Mouse (Mus musculus): ENCODE results near the gene Sptlc3. TPM values are rescaled to one million over a fixed set of nuclear protein-coding genes. Genes with fewer than 3 reads are reported as not detected.

Sptlc3 gene
- total RNA-seq (2015; ENCODE audit: low replicate concordance) (not detected in 2 replicates), total RNA-seq (2017; ENCODE audit: low replicate concordance) (not detected in 2 replicates)

DNA sequence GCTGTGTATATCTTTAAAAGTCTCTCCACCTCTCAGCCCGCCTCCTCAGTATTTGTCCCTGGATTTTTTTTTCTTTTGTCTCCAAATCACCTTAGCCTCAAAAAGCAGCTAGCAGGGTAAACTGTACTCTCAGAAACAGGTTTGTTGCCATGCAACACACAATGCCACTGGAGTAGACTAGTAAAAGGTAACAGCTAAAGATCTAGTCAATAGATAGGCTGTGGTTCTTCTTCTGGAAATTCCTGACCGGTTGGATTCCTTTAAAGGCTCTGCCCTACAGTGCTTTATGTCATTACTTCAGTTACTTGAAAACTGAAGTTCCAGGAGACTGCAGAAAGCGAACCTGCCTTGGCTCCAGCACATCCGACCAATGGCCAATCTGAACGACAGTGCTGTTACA, at the start of gene Sptlc3:
Gene Sptlc3, plus strand, starts transcription at position 78 of the 400 bp plus-strand sequence.
- no peak for ATAC-seq (replicated peaks; ENCODE audit: low FRiP score, poor library complexity, severe bottlenecking)

DNA sequence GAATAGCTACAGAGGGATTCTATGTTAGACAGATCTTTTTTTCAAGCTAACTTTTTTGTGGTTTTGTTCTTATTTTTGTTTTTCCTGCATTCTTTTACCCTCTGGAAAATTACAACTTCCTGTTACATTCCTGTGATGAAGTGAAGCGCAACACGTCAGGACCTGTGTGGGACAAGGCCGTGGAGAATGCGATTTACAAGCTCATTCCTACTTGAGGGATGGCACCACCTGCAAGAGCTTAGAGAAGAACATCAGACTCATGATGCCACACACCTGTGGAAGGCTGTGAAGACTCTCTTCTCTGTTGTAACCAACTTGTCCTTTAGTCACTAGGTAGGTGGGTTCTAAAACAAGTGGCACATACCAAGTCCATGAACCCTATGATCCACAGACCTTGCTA, 26.0 kb upstream of the Sptlc3 start:
- no peak for ATAC-seq (replicated peaks; ENCODE audit: low FRiP score, poor library complexity, severe bottlenecking)

DNA sequence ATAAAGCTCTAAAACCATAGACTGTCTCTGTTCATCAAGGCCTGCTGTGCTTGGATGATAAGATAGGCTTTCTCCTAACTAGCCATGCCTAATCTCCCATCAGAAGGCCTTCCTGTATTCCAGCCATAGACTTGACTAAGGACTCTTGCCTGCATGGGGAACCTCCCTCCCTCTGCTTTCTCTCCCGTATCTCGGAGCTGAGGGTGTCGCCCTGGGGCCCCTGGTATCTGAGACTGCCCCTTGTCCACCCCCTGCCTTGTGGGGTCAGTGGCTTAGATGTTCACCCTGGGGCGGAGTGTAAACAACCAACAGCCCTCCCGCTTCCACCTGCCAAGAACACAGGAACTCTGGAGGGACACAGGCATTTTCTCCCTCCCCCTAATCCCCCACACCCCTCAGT, 5.0 kb upstream of the Sptlc3 start:
- no peak for ATAC-seq (replicated peaks; ENCODE audit: low FRiP score, poor library complexity, severe bottlenecking)

DNA sequence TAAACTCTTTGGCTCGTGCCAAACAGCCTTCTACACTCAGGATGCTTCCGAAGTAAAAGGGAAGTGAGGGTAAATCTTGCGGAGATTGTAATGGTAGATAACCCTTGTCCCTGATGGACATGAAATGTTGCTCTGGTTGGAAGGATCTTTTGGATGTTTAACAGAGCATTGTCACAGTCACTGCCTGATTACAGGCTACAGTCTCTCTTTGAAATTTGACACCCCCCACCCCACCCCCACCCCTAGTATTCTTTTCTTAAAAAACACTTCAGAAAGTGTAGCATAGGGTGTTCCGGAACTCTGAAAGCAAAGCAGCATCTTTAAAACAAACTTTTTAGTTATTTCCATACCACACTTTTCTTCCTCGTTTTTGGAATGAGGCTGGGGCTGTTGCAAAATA, 916 bp downstream of the Sptlc3 start:
- no peak for ATAC-seq (replicated peaks; ENCODE audit: low FRiP score, poor library complexity, severe bottlenecking)

DNA sequence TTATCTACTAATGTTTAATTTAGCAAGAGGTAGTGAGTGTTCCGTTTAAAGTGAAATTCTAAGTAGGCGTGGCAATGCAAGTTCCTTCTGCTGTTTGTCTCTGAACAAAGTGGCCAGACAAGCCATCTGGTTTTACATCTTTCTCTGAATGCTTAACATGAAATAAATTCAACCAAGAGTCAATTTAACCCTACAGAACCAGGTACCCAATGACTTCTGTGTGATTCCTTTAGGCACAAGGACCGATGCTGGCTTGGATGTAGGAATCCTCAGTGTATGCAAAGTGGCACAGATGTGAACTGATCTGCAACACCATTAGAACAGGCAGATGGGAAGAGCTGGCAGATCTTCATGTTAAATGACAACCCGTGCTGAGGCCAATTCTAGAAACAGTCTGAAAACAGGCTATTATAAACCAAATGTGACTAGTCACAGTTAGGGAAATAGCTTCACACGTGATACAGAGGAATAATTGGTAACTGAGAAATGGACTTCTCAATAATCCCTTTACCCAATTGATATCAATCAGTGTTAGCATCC, 68.3 kb downstream of the Sptlc3 start:
- ATAC-seq (replicated peaks; ENCODE audit: low FRiP score, poor library complexity, severe bottlenecking) = no peak

DNA sequence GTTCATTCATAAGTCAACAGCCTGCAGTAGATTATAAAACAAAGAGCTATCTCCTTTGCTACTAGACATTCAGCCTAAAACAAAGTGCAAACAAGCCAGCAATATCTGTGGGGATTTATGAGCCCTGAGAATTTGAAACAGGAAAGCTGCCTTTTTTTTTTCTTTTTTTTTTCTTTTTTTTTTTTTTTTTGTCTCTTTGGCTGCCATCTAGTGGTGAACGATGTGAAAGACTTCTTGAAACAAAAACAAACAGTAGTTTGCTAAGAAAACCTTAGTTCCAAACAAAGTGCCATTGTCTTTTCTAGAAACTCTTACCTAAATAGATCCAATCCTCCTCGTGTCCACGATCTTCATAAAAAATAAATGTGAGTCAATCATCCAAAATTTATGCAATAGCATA, 85.6 kb downstream of the Sptlc3 start:
- ATAC-seq (replicated peaks; ENCODE audit: low FRiP score, poor library complexity, severe bottlenecking) = no peak

DNA sequence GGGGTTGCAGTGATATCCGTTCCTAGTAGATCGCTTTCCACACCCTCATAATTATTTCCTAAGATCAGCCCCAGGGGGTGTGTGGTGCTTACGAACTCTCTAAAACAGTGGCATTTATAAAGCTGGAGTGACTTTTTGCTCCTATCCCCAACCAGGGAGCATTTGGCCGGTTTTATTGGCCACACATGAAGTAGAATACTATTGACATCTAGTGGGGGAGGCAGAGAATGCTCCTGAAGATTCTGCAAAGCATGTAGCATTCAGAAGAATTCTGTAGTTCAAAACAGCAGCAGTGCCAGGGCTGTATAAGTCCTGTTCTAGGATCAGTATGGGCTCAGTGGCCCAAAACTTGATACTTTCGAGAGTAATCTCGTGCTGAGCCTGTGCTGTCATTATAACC, 89.1 kb downstream of the Sptlc3 start:
- ATAC-seq (replicated peaks; ENCODE audit: low FRiP score, poor library complexity, severe bottlenecking) = no peak

DNA sequence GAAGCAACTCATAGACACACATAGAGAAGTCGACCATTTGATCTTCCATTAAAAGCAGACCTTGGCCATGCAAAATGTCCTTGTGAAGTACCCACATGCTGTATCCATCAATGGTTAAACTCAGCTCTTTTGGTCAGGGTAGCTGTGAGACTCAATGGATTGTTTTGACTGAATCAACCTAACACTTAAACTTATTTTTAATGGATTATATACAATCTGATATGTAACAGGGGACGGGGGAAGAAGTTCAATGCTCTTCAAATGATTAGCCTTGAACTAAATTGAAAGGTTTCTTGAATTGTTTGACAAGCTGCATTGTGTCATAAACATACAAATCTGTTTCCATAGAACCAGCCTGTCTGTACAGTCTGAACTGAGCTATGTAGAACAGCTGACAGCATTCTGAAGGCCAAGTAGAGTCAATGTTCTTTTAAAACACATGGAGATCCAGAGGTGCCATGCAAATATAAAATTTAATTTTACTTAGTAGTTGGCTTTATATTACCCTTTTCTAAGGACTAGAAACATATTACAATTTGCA, 94.0 kb downstream of the Sptlc3 start:
- ATAC-seq (replicated peaks; ENCODE audit: low FRiP score, poor library complexity, severe bottlenecking) = no peak

DNA sequence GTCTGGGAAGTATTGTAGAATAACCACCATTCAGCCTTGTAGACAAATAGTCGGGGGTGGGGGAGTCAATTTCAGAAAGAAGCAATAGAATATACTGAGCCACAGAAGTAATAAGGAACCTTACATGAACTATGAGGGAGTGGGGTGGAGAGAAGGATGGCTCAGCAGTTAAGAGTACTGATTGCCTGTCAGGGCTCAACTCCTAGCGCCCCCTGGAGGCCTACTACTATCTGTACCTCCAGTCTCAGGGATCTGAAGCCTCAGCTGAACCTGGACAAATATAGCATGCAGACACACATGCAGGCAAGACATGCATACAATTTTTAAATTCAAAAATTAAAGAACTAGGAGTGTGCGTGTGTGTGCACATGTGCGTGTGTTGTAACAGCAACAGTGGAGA, 96.2 kb downstream of the Sptlc3 start:
- no peak for ATAC-seq (replicated peaks; ENCODE audit: low FRiP score, poor library complexity, severe bottlenecking)

DNA sequence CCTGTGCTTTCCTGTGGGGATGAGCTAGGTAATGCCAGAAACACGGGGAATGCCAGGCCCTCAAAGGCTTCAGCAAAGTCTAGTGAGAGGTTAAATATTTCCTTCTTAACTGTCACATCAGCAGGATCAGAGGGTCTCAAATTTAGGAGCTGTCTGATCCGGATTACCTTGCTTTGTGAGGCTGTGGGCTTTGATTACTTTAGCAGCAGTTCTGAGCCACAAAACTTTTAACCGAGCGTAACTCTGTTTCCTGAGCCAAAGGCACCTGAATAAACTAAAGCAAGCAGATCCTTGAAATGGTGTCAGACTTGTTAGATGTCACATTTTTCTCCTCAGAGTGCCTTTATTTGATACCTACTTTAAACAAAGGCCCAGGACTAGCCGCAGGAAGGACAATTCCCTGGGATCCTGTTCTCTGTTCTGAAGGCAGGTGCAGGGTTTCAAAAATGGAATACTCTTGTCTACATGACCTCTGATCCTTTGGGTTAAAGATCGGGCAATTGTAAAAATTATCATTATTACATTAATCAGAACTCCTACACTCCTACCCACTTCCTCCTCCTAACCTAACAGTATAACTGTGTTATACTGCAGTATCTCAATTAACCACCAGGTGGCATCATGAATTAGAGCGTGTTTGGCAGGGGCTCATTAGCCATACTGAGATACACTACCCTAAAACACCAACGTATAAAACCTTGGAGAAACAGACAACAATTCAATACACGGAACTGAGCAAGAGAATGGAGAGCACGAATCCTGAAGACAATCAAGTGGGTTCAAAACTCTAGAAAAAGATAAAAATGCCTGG, 97.4 kb downstream of the Sptlc3 start:
- ATAC-seq (replicated peaks; ENCODE audit: low FRiP score, poor library complexity, severe bottlenecking) = no peak; the same call in 1 of the 2 replicates

DNA sequence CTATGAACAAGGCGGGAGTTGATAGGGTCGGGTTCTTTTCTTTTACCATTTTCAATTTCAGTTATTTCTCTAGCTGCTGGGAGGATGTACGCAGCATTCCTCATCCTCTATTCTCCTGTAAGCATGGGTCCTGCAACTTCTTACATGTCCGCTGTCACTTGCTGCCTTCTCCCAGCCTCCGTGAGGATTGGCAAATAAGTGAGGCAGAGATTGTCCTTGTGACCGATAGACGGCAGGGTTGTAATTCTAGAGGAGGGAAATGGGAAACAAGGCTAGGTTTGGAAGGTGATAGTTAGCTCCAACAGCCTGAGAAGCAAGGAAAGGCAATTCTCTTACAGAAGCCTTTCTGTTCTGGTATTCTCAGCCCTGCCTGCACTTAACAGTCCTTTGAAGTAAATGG, 98.4 kb downstream of the Sptlc3 start:
- no peak for ATAC-seq (replicated peaks; ENCODE audit: low FRiP score, poor library complexity, severe bottlenecking)

DNA sequence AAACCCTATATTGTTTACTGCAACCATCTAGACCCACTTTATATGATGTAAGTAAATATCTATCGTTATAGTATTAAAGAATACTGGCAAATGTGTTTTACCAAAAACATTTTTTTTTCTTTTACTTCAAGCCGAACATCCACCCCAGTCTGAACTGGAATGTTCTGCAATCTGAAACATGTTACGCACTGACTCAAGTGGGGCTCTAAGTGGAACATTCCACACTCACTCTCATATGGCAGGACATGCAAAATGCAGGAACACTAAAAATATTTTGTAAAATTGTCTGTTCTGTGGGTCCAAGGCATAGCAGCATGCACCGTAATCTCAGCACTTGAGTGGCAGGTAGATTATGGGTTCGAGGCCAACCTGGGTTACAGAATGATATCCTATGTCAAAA, 103.5 kb downstream of the Sptlc3 start:
- ATAC-seq (replicated peaks; ENCODE audit: low FRiP score, poor library complexity, severe bottlenecking) = no peak

DNA sequence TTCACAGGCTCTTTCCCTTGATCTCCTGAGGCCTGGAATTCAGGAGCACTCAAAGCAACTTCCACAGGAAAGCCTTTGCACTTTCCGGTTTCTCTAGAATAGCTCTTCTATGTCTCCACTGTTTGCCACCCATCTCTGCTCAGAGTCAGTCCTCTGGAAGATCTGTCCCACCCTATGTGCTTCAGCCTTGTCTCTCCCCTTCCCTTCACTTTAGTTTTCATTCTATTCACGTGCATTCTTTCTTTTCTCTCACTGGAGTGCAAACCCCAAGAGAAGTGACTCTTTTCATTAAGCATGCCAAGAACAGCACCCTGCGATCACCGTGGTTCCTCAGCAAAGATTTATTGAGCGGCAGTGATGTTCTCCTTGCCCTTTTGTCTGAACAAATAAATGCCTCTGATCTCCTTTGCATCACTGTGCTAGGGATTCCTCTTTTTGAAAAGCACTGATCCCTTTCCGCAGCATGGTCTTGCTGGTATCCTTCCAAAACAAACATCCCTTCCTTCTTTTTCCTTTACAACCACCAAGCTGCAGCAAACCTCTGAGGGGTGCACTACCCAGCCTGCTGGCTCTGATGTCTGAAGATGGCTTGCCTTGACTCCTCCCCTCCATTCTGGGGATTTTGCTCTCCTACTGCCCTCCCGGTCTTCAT, 108.0 kb downstream of the Sptlc3 start:
- no peak for ATAC-seq (replicated peaks; ENCODE audit: low FRiP score, poor library complexity, severe bottlenecking)

DNA sequence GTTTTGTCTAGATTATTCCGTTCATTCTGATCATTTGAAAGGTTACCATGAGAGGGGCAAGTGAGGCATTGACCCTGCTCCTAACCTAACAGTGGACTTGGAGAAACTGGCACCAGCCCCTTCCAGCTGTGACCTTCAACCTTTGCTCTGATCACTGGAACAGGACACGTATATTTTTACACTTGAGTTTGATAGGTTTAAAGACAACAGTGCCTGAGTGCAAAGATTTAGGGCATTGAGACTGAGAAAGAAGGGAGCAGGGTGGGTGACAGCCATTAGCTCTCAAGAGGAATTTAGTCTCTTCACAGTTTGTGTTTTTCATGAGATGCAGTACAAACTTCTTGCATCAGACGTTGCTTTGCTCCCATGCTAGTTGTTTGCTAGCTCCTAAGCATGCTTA, 114.5 kb downstream of the Sptlc3 start:
- ATAC-seq (replicated peaks; ENCODE audit: low FRiP score, poor library complexity, severe bottlenecking) = no peak

DNA sequence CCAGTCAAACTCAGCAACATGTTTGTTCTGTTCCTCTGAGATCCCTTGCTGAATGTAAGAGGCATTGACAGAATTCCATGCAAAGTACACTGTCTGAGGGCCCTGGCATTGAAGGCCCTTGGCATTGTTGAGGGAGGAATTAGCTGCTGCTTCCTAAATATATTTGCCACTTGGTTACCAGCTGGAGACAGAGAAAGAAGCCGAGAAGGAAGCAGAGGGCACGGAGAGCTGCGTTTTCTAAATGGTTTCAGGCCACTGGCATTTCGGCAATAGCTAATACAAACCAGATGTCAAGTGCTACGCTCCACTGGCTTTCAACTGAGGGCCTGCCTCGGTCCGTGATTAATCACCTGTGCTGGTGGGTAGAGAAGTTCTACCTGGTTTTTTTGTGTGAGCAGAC, 115.1 kb downstream of the Sptlc3 start:
- ATAC-seq (replicated peaks; ENCODE audit: low FRiP score, poor library complexity, severe bottlenecking) = no peak

DNA sequence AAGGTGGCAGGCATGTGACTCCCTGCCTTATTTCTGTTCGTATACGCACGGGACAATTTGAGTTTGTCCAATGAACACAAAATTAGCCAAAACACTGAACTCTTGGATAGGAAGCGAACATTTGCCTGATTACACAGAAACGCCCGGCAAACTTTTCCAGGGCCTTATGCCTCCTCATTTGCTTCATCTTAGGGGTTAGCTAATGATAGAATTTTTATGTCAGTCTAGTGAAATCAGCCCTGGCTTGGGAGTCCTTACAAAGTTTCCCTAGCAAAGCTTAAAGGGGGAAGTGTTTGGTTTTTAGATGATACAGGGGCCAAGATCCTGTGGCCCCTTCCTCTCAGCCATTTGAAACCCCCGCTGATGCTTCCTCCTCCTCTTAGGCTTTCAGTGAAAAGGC, 115.5 kb downstream of the Sptlc3 start:
- no peak for ATAC-seq (replicated peaks; ENCODE audit: low FRiP score, poor library complexity, severe bottlenecking)

DNA sequence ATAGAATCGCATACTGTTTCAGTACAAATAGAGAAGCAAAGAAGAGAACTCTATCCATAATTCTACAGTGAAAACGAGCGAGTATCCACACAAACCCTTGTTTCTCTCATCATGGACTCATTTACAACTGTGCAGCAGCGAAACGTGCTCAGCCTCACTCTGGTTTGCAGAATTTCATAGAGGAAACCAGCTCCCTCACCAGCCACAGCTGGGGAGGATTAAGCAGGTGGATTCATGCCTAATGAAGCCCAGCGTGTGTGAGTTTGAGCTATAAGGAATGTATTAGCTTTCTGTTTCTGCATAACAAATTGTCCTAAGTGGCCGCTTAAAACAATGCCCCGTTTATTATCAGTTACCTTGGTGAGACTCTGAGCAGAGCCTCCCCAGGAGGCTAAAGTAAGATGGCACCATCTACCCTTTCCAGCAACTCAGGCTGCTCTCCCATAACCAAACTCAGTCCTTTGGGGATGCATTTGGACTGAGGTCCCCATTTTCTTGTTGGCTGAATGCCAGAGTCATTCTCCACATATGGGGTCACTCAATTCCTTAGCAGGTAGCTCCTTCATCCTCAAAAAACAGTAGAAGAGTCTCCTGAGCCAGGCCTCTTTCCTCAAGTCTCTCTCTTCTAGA, 116.1 kb downstream of the Sptlc3 start:
- ATAC-seq (replicated peaks; ENCODE audit: low FRiP score, poor library complexity, severe bottlenecking) = no peak

DNA sequence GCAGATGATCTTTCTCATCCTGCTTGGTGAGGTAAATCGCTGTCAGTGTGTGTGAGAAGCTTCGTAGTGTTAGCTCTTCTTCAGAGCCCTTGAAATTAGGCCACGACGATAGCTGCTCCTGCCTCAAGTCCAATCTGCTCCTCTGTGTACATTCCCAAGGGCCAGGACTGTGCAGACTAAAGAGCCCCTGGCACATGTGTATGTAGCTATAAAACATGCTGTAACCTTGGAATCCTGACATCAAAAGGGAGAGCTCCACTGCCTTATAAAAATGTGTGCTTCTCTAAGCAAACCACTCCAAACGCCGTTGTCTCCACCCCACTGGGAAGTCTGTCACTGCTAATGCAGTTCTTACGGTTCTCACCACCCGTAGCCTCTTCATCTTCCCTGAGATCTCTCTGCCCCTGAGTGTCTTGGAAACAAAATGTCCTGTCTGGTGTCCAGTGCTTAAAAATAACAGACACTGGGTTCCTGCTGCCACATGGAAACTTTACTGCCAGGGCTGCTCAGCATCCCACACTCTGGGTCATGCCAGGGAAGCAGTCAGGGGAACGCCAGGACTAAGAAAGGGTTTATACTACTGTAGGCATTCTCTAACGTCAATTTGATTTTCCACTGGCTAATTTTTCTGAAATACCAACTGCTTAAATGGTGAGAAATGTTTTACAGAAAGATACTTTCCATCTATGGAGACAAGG, 118.8 kb downstream of the Sptlc3 start:
- no peak for ATAC-seq (replicated peaks; ENCODE audit: low FRiP score, poor library complexity, severe bottlenecking)

DNA sequence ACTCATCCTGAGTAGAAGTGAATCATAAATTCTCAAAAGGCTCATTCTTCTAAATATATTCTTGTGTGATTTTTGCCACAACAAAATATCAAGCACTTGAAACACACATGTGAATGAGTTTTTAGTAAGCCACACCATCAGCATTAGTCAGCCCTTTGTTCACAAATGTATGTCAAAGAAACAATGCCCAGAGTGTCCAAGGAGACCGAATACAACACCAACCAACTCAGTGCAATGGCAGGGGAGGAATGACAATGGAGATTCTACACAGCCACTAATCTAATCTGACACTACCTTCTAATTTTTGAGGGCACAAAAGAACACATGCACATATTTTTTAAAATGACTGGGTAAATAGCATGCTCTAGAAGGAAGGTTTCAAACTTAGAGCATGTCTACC, 132.8 kb downstream of the Sptlc3 start:
- ATAC-seq (replicated peaks; ENCODE audit: low FRiP score, poor library complexity, severe bottlenecking) = no peak

DNA sequence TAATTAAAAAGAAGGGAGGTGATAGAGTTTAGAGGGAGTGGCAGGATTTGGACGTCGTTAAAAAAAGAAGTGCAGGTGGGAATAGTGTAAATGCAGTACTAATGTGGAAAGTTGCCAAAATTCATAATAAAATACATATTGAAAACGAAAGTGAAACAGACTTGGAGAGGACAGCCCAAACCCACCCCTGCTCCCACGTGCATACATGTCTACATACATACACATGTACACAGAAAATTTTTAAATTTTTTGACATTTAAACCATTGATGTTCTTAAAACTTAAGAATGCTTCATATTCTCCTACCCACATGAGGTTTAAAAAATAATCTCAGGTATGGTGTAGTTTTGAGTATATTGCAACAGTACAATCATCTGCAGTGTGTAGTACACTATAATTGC, 135.0 kb downstream of the Sptlc3 start:
- ATAC-seq (replicated peaks; ENCODE audit: low FRiP score, poor library complexity, severe bottlenecking) = no peak

Data from erythroblast, adult 5-6 weeks (primary cell).